Mouse (Mus musculus) left cerebral cortex, adult 11 months (tissue): ENCODE data around the gene Bicdl2.

ENCODE experiments used
- DNase-seq: peaks from one replicate; pipeline ENCODE4 v3.0.0; 2022; ENCODE audit warnings: low spot score

Gene Bicdl2

DNA sequence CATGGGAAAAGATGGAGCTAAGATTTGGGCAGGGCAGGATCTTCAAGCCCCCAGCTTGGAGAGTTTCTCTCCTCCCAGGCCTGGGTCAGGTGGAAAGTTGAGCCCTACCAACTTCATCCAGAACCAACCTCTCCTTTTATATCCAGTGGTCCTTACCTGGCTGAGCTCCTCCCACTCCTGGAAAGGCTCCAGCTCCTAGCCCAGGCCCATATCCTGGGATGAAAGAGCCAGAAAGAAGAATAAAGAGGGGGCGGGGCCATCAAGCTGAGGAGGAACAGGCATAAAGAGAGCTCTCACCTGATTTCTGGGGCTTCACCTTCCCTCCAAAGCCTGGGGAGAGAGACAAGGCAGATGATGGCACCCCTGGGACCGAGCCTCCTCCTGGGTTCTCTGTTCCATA lies 56.7 kb downstream of the Bicdl2 start:
- DNase-seq = no peak
